Mouse (Mus musculus) G1E (cell line): ENCODE data around the gene Als2cr12. TPM values are rescaled to one million over a fixed set of nuclear protein-coding genes. Genes with fewer than 3 reads are reported as not detected.

ENCODE experiments used
- ATAC-seq: 2 replicates; pipeline ENCODE4 v1.8.0; 2016; ENCODE audit warnings: mild to moderate bottlenecking; ENCODE audit not compliant: insufficient number of reproducible peaks, poor library complexity, low FRiP score, severe bottlenecking; ENCODE audit errors: extremely low read depth
- DNase-seq: peaks from one replicate; pipeline ENCODE4 v3.0.0; 2012; ENCODE audit warnings: low spot score
- H3K27me3 ChIP-seq: 2 replicates; pipeline ENCODE4 v1.6.1; 2012; ENCODE audit warnings: mild to moderate bottlenecking, low read length, inconsistent platforms; ENCODE audit not compliant: insufficient read depth
- H3K36me3 ChIP-seq: replicated peaks from 2 replicates; pipeline ENCODE3; 2012; ENCODE audit warnings: mild to moderate bottlenecking, inconsistent platforms
- H3K4me1 ChIP-seq: 2 replicates; pipeline ENCODE4 v1.6.1; 2012; ENCODE audit warnings: low read depth, low read length, inconsistent platforms, mixed read lengths; ENCODE audit not compliant: insufficient read depth
- H3K4me3 ChIP-seq: 2 replicates; pipeline ENCODE4 v1.5.1; 2012; ENCODE audit warnings: low read depth, mild to moderate bottlenecking, inconsistent platforms, low read length, moderate library complexity, mixed read lengths
- H3K9me3 ChIP-seq: replicated peaks from 2 replicates; pipeline ENCODE4 v1.6.1; 2012; ENCODE audit warnings: inconsistent platforms
- POLR2AphosphoS5 ChIP-seq: IDR thresholded peaks from 2 replicates; pipeline ENCODE4 v1.6.1; 2012; ENCODE audit warnings: low read depth, low read length, inconsistent platforms; ENCODE audit not compliant: insufficient replicate concordance
- polyA plus RNA-seq: library from polyadenylated mRNA; stranded (reverse); fragments of >175 nt; gene quantifications from 2 replicates; pipeline ENCODE4 v1.2.3, GENCODE M21; 2012
- total RNA-seq, 2 experiments: library from RNA; stranded (forward) in 1 of 2; stranded (reverse) in 1 of 2; fragments of 200-1000 nt in 1 of 2; fragments of >200 nt in 1 of 2; fragmentation: Nextera tagmentation in 1 of 2; gene quantifications; 2 replicates each; pipeline ENCODE4 v1.2.3; 2014 to 2017

Als2cr12 gene
- total and polyA plus RNA-seq, 3 experiments = 0.22 TPM; not detected in 2

- H3K9me3 ChIP-seq = peaks cover 3% of the 10 kb centered on the region; the same call in 1 of the 2 replicates
- peaks cover 9% of the 10 kb centered on the region for H3K27me3 ChIP-seq
- H3K4me1 ChIP-seq = peaks cover 2% of the 10 kb centered on the region; the same call in 1 of the 2 replicates
- no peak for TF ChIP-seq POLR2AphosphoS5
- no peaks in the 10 kb centered on the region for H3K36me3 ChIP-seq
- no peak overlapping the region for H3K4me3 ChIP-seq
- ATAC-seq = no peak
- no peak for DNase-seq
Observed at GRCm38 (mm10) chr1:58602681-58603080, 93.1 kb downstream of the Als2cr12 start.

Other genes with a start within 250 kb of the Als2cr12 start
- 99.0 and 116 TPM in 2 replicates for gene Orc2, start 190.9 kb downstream of the Als2cr12 start, total RNA-seq (2014; fragmentation: Nextera tagmentation)
- 104 and 146 TPM in 2 replicates for gene Orc2, start 190.9 kb downstream of the Als2cr12 start, total RNA-seq (2017)
- gene Orc2, start 190.9 kb downstream of the Als2cr12 start, polyA plus RNA-seq = 29.2 and 30.0 TPM in 2 replicates
- gene Fam126b, start 109.7 kb downstream of the Als2cr12 start, total RNA-seq (2014; fragmentation: Nextera tagmentation) = 28.3 and 34.5 TPM in 2 replicates
- 32.9 and 35.0 TPM in 2 replicates for gene Fam126b, start 109.7 kb downstream of the Als2cr12 start, total RNA-seq (2017)
- 7.1 and 10.3 TPM in 2 replicates for gene Fam126b, start 109.7 kb downstream of the Als2cr12 start, polyA plus RNA-seq
- 34.5 and 57.8 TPM in 2 replicates for gene Ndufb3, start 109.6 kb downstream of the Als2cr12 start, total RNA-seq (2014; fragmentation: Nextera tagmentation)
- gene Ndufb3, start 109.6 kb downstream of the Als2cr12 start, total RNA-seq (2017) = 168 and 172 TPM in 2 replicates
- 5.8 and 7.5 TPM in 2 replicates for gene Ndufb3, start 109.6 kb downstream of the Als2cr12 start, polyA plus RNA-seq
- 92.7 and 127 TPM in 2 replicates for gene Cflar, start 15.5 kb upstream of the Als2cr12 start, total RNA-seq (2014; fragmentation: Nextera tagmentation)
- 173 and 179 TPM in 2 replicates for gene Cflar, start 15.5 kb upstream of the Als2cr12 start, total RNA-seq (2017)
- gene Cflar, start 15.5 kb upstream of the Als2cr12 start, polyA plus RNA-seq = 5.5 and 8.8 TPM in 2 replicates
- gene Casp8, start 99.4 kb upstream of the Als2cr12 start, total RNA-seq (2014; fragmentation: Nextera tagmentation) = 23.0 and 26.2 TPM in 2 replicates
- 10.5 and 11.6 TPM in 2 replicates for gene Casp8, start 99.4 kb upstream of the Als2cr12 start, total RNA-seq (2017)
- 0.58 and 0.73 TPM in 2 replicates for gene Casp8, start 99.4 kb upstream of the Als2cr12 start, polyA plus RNA-seq